In the genomic region with DNA sequence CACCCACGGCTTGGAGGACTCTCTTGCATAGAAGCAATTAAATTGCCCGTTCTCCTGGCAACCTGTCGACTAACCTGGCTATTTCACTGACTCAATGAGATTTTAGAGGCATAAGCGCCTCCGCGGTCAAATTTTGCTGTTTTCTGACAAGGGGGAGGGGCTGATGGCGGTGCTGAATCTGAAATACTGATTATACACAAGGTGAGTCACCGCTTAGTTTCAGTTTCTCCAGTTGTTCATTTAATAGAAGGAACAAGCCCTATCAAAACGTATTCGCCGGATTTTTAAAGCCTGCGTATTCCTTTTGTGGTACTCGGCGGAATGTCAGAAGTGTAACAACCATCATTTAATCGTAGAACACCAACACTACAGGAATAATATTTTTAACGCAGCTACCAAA, we compare ENCODE assay signal across 8 mouse cellular contexts. TPM values are rescaled to one million over a fixed set of nuclear protein-coding genes. Genes with fewer than 3 reads are reported as not detected.
A peak's percentile ranks its signal among the peaks of the same experiment; 100 is the strongest.
DNase-seq lines count a peak whose midpoint lies in the region; ATAC-seq and TF ChIP-seq lines count a peak whose summit lies in the region.

No protein-coding gene starts in this region.

- peak overlapping the region; percentile 81 for H3K4me3 ChIP-seq in heart, adult 2 months
- peak overlapping the region; percentile 87 for H3K4me3 ChIP-seq in hindbrain, embryonic 12.5 days
- peak overlapping the region; percentile 99 for H3K4me3 ChIP-seq in liver, adult 2 months (ENCODE audit: insufficient read depth, low read depth, low read length)
- H3K4me3 ChIP-seq in neural tube, embryonic 15.5 days (replicated peaks) = peak overlapping the region; percentile 89

- H3K4me2 ChIP-seq in hindbrain, embryonic 12.5 days (replicated peaks) = peak overlapping the region; percentile 78
- H3K4me2 ChIP-seq in neural tube, embryonic 15.5 days = peak overlapping the region; percentile 85

- no peak for DNase-seq in heart, adult 2 months
- DNase-seq in heart, adult 8-10 months (ENCODE audit: low spot score) = no peak
- DNase-seq in brain, embryonic 14.5 days (ENCODE audit: low read depth) = peak; percentile 33
- DNase-seq in liver, adult 2 months (ENCODE audit: extremely low read depth, low read depth, low spot score) = peak; percentile 43
- DNase-seq in gastrocnemius, postnatal 10 days = no peak

- peak overlapping the region; percentile 90 for H3K27ac ChIP-seq in heart, adult 2 months
- H3K27ac ChIP-seq in hindbrain, embryonic 12.5 days = peak overlapping the region; percentile 96
- H3K27ac ChIP-seq in liver, adult 2 months (replicated peaks; ENCODE audit: insufficient read depth, low read depth, low read length) = no peak overlapping the region; the same call in 1 of the 2 replicates
- H3K27ac ChIP-seq in neural tube, embryonic 15.5 days (replicated peaks) = peak overlapping the region; percentile 96

- intact Hi-C loops in heart, adult 2 months (cut with DNase I) = loop anchor here (5.0 kb wide), 1 partner anchor 262 kb away; the partner anchor contains the start of gene Lonp2

- peaks cover 4% of the 10 kb centered on the region; the same call in 1 of the 2 replicates for H3K79me2 ChIP-seq in heart, adult 2 months (replicated peaks; ENCODE audit: control insufficient read depth, insufficient read depth, low read length)
- peaks cover 35% of the 10 kb centered on the region; the same call in 1 of the 2 replicates for H3K79me2 ChIP-seq in liver, adult 2 months (ENCODE audit: control insufficient read depth, insufficient read depth, low read length)

- peaks cover 5% of the 10 kb centered on the region for H3K36me3 ChIP-seq in heart, adult 2 months (ENCODE audit: control insufficient read depth, insufficient read depth, low read length)
- H3K36me3 ChIP-seq in hindbrain, embryonic 12.5 days = peaks cover 4% of the 10 kb centered on the region; the same call in 1 of the 2 replicates
- H3K36me3 ChIP-seq in liver, adult 2 months (ENCODE audit: control insufficient read depth, insufficient read depth, low read length) = no peaks in the 10 kb centered on the region
- H3K36me3 ChIP-seq in neural tube, embryonic 15.5 days = no peaks in the 10 kb centered on the region

- TF ChIP-seq EP300 in heart, adult 2 months (IDR thresholded peaks at IDR 0.05; ENCODE audit: insufficient read depth, low read depth, low read length) = no peak

- H3K9ac ChIP-seq in heart, adult 2 months (ENCODE audit: low read depth, low read length) = peak overlapping the region; percentile 93
- peak overlapping the region; percentile 93 for H3K9ac ChIP-seq in hindbrain, embryonic 12.5 days
- H3K9ac ChIP-seq in liver, adult 2 months (ENCODE audit: low read depth, low read length) = peak overlapping the region; percentile 84
- peak overlapping the region; percentile 94 for H3K9ac ChIP-seq in neural tube, embryonic 15.5 days (replicated peaks)

- H3K27me3 ChIP-seq in heart, adult 2 months (ENCODE audit: control insufficient read depth, insufficient read depth, low read length) = no peaks in the 10 kb centered on the region
- H3K27me3 ChIP-seq in hindbrain, embryonic 12.5 days = no peaks in the 10 kb centered on the region
- no peaks in the 10 kb centered on the region for H3K27me3 ChIP-seq in liver, adult 2 months (ENCODE audit: control insufficient read depth, insufficient read depth, low read length)
- no peaks in the 10 kb centered on the region for H3K27me3 ChIP-seq in neural tube, embryonic 15.5 days (replicated peaks)

- no peak for TF ChIP-seq CTCF in heart, adult 2 months (IDR thresholded peaks at IDR 0.05)
- no peak for TF ChIP-seq CTCF in brain, embryonic 14.5 days (IDR thresholded peaks at IDR 0.05; ENCODE audit: borderline replicate concordance, extremely low read depth, insufficient read depth, insufficient read length)
- TF ChIP-seq CTCF in liver, adult 2 months (IDR thresholded peaks at IDR 0.05; ENCODE audit: low read depth, low read length) = no peak

- WGBS in heart, adult 2 months = under 1% methylated on average over 16 of the region's 16 CpGs
- WGBS in hindbrain, embryonic 12.5 days = 2% methylated on average over 16 of the region's 16 CpGs
- WGBS in liver, adult 2 months = under 1% methylated on average over 16 of the region's 16 CpGs
- 1% methylated on average over 16 of the region's 16 CpGs for WGBS in neural tube, embryonic 15.5 days

- no peaks in the 10 kb centered on the region for H3K9me3 ChIP-seq in hindbrain, embryonic 12.5 days (replicated peaks)
- no peaks in the 10 kb centered on the region for H3K9me3 ChIP-seq in neural tube, embryonic 15.5 days (replicated peaks)

- TF ChIP-seq POLR2A in heart, adult 2 months (IDR thresholded peaks at IDR 0.05; ENCODE audit: insufficient read depth, low read depth, low read length) = no peak
- no peak for TF ChIP-seq POLR2A in brain, embryonic 14.5 days (IDR thresholded peaks at IDR 0.05; ENCODE audit: borderline replicate concordance, extremely low read depth, insufficient read depth, insufficient read length, poor library complexity, severe bottlenecking)
- no peak for TF ChIP-seq POLR2A in liver, adult 2 months (IDR thresholded peaks at IDR 0.05; ENCODE audit: extremely low read depth, insufficient read depth, low read length)

- ATAC-seq in CD4-positive, CD25-positive, alpha-beta regulatory T cell, adult 4 months = peak; percentile 68
- ATAC-seq in hindbrain, embryonic 12.5 days (ENCODE audit: low FRiP score) = no peak
- no peak for ATAC-seq in neural tube, embryonic 15.5 days (ENCODE audit: low FRiP score)

- H3K4me1 ChIP-seq in heart, adult 2 months (ENCODE audit: control insufficient read depth, insufficient read depth, low read length) = peaks cover 27% of the 10 kb centered on the region
- peaks cover 24% of the 10 kb centered on the region for H3K4me1 ChIP-seq in hindbrain, embryonic 12.5 days
- H3K4me1 ChIP-seq in liver, adult 2 months (ENCODE audit: control insufficient read depth, insufficient read depth, low read length) = peaks cover 12% of the 10 kb centered on the region
- H3K4me1 ChIP-seq in neural tube, embryonic 15.5 days = peaks cover 30% of the 10 kb centered on the region

RNA-seq across cellular contexts. Expression of gene N4bp1, which starts 1.0 kb away (rescaled TPM):
- 10 to 100 TPM; 17.1 to 18.1 TPM for total RNA-seq in heart, adult 2 months (2021)
- polyA plus RNA-seq in heart, adult 2 months (2012; rRNA removed) = 8.9 and 12.7 TPM in 2 replicates
- 10 to 100 TPM; 15.8 to 17.9 (median 16.3) TPM for total RNA-seq in heart, adult 8-10 months (2022)
- 10 to 100 TPM; 10.8 to 11.9 TPM for polyA plus RNA-seq in CD4-positive, CD25-positive, alpha-beta regulatory T cell, adult 4 months (2017; shearing (Covaris generic))
- polyA plus RNA-seq in brain, embryonic 14.5 days (2012; rRNA removed) = 14.3 and 23.5 TPM in 2 replicates
- 12.2 and 13.2 TPM in 2 replicates for polyA plus RNA-seq in hindbrain, embryonic 12.5 days (2016; fragmentation: Nextera tagmentation; extraction: Ambion mirVana)
- total RNA-seq in liver, adult 2 months (2014; rRNA removed) = 3.5 and 4.4 TPM in 2 replicates
- 4.3 and 5.1 TPM in 2 replicates for polyA plus RNA-seq in liver, adult 2 months (2012; rRNA removed)
- polyA plus RNA-seq in neural tube, embryonic 15.5 days (2015; fragmentation: Nextera tagmentation; extraction: Ambion mirVana) = 8.7 and 8.9 TPM in 2 replicates
- 10 to 100 TPM; 15.4 to 21.7 TPM for total RNA-seq in gastrocnemius, postnatal 10 days (2021)

Comparison
In these comparisons a context has a peak if more than half of its experiments do, and no peak if none do; other contexts are left out.
1. DNase-seq: peak in brain, embryonic 14.5 days (single experiment) and liver, adult 2 months (single experiment); none in heart, adult 2 months (0 of 2), heart, adult 8-10 months (single experiment) and gastrocnemius, postnatal 10 days (single experiment).
2. Peak in every context shown above with its lines, with median percentiles within 50 percentile points of each other: H3K4me3 ChIP-seq and H3K9ac ChIP-seq.